Mouse (Mus musculus): ENCODE data around the gene Aqp5.

The Aqp5 gene

GRCm38 (mm10) chr15:99638124-99638485, 47.5 kb downstream of the Aqp5 start:
- no peak for DNase-seq (ENCODE audit: low spot score)

- no peak for DNase-seq (ENCODE audit: low spot score)
Observed at GRCm38 (mm10) chr15:99642622-99643021, 52.0 kb downstream of the Aqp5 start.

- DNase-seq (ENCODE audit: low spot score) = no peak
Observed at GRCm38 (mm10) chr15:99643832-99644231, 53.2 kb downstream of the Aqp5 start.
